Mouse (Mus musculus) macrophage (primary cell): ENCODE measurements around the gene Ap3m1. TPM values are rescaled to one million over a fixed set of nuclear protein-coding genes. Genes with fewer than 3 reads are reported as not detected.

ENCODE experiments used
- H3K27ac ChIP-seq: fragments of 350-480 bp; formaldehyde crosslinking; 2 replicates; pipeline ENCODE4 v1.9.0; 2021
- H3K36me3 ChIP-seq: fragments of 350-480 bp; formaldehyde crosslinking; 2 replicates; pipeline ENCODE4 v1.9.0; 2021; ENCODE audit errors: inconsistent target
- H3K4me3 ChIP-seq: fragments of 350-480 bp; formaldehyde crosslinking; 2 replicates; pipeline ENCODE4 v1.9.0; 2021; ENCODE audit errors: inconsistent target
- H3K79me2 ChIP-seq: fragments of 350-480 bp; formaldehyde crosslinking; 2 replicates; pipeline ENCODE4 v1.9.0; 2021; ENCODE audit errors: inconsistent target
- WGBS: methylation state at CpG from one replicate; pipeline ENCODE4 v1.1.7; 2026; ENCODE audit warnings: inconsistent platforms; ENCODE audit not compliant: missing documents; 5-methylcytosine and 5-hydroxymethylcytosine counted together
- polyA plus RNA-seq: library from polyadenylated mRNA; stranded (reverse); fragments of 250-400 nt; gene quantifications from 3 replicates; pipeline ENCODE4 v1.2.4, GENCODE M21; 2018; ENCODE audit warnings: inconsistent platforms

Ap3m1 gene
- polyA plus RNA-seq, 1 experiment from 2014 or later, result 68.5 TPM

- H3K4me3 ChIP-seq, result peak overlapping the region; percentile 98
- no peaks in the 10 kb centered on the region for H3K36me3 ChIP-seq
- 7% methylated on average over 8 of the region's 8 CpGs for WGBS
- H3K27ac ChIP-seq, result no peak overlapping the region
- H3K79me2 ChIP-seq, result peaks cover 37% of the 10 kb centered on the region
Measured at GRCm38 (mm10) chr14:21053151-21053550, 843 bp upstream of the Ap3m1 start.

GRCm38 (mm10) chr14:21052781-21053130 lies 448 bp upstream of the Ap3m1 start:
- under 1% methylated on average over 24 of the region's 25 CpGs for WGBS

GRCm38 (mm10) chr14:21051380-21052111 lies 762 bp downstream of the Ap3m1 start:
- H3K36me3 ChIP-seq, result no peaks in the 10 kb centered on the region
- WGBS, result 4% methylated on average over 28 of the region's 28 CpGs
- H3K79me2 ChIP-seq, result peaks cover 53% of the 10 kb centered on the region
- peak overlapping the region; percentile 91 for H3K27ac ChIP-seq
- H3K4me3 ChIP-seq, result peak overlapping the region; percentile 98

More at GRCm38 (mm10) chr14:21052781-21053130, 448 bp upstream of the Ap3m1 start:
- H3K36me3 ChIP-seq, result no peaks in the 10 kb centered on the region
- peaks cover 41% of the 10 kb centered on the region for H3K79me2 ChIP-seq
- peak overlapping the region; percentile 98 for H3K4me3 ChIP-seq
- no peak overlapping the region for H3K27ac ChIP-seq

GRCm38 (mm10) chr14:21050734-21051133 lies 1.6 kb downstream of the Ap3m1 start:
- Histone ChIP-seq H3K79me2 (peaks cover 61% of the 10 kb centered on the region), H3K27ac (no peak overlapping the region), H3K36me3 (0 out of 2 replicates have a peak, but pooled peaks cover 4% of the 10 kb centered on the region), H3K4me3 (peak overlapping the region; percentile 98; the same call in 1 of the 2 replicates)
- WGBS, result 79% methylated on average over 3 of the region's 3 CpGs

- peaks cover 80% of the 10 kb centered on the region for H3K79me2 ChIP-seq
- H3K4me3 ChIP-seq, result no peak overlapping the region
- H3K36me3 ChIP-seq, result peaks cover 13% of the 10 kb centered on the region; the same call in 1 of the 2 replicates
- no peak overlapping the region for H3K27ac ChIP-seq
Measured at GRCm38 (mm10) chr14:21048879-21049278, 3.4 kb downstream of the Ap3m1 start.

- WGBS, result 53% methylated on average over 2 of the region's 2 CpGs
- Histone ChIP-seq H3K79me2 (peaks cover 90% of the 10 kb centered on the region), H3K27ac (no peak overlapping the region), H3K36me3 (peaks cover 21% of the 10 kb centered on the region; the same call in 1 of the 2 replicates), H3K4me3 (no peak overlapping the region)
Measured at GRCm38 (mm10) chr14:21047840-21048239, 4.5 kb downstream of the Ap3m1 start.

- peaks cover 41% of the 10 kb centered on the region for H3K36me3 ChIP-seq
- 90% methylated on average over 4 of the region's 4 CpGs for WGBS
- no peak overlapping the region for H3K27ac ChIP-seq
- H3K4me3 ChIP-seq, result no peak overlapping the region
- peaks cover 36% of the 10 kb centered on the region for H3K79me2 ChIP-seq
Measured at GRCm38 (mm10) chr14:21039623-21040022, 12.7 kb downstream of the Ap3m1 start.

GRCm38 (mm10) chr14:21039077-21039476 lies 13.2 kb downstream of the Ap3m1 start:
- H3K27ac ChIP-seq, result no peak overlapping the region
- H3K36me3 ChIP-seq, result peaks cover 41% of the 10 kb centered on the region
- H3K79me2 ChIP-seq, result peaks cover 30% of the 10 kb centered on the region; the same call in 1 of the 2 replicates
- WGBS, result 94% methylated on average over 8 of the region's 12 CpGs
- H3K4me3 ChIP-seq, result no peak overlapping the region

GRCm38 (mm10) chr14:21034791-21035190 lies 17.5 kb downstream of the Ap3m1 start:
- Histone ChIP-seq H3K36me3 (peaks cover 24% of the 10 kb centered on the region), H3K79me2 (no peaks in the 10 kb centered on the region), H3K4me3 (no peak overlapping the region), H3K27ac (no peak overlapping the region)
- WGBS, result 84% methylated on average over 3 of the region's 3 CpGs

- H3K4me3 ChIP-seq, result no peak overlapping the region
- H3K36me3 ChIP-seq, result peaks cover 24% of the 10 kb centered on the region
- H3K79me2 ChIP-seq, result no peaks in the 10 kb centered on the region
- no peak overlapping the region for H3K27ac ChIP-seq
- 87% methylated on average over 4 of the region's 4 CpGs for WGBS
Measured at GRCm38 (mm10) chr14:21034271-21034670, 18.0 kb downstream of the Ap3m1 start.

GRCm38 (mm10) chr14:21031783-21032511 lies 20.4 kb downstream of the Ap3m1 start:
- H3K79me2 ChIP-seq, result no peaks in the 10 kb centered on the region
- 65% methylated on average over 6 of the region's 6 CpGs for WGBS
- H3K4me3 ChIP-seq, result no peak overlapping the region
- H3K36me3 ChIP-seq, result peaks cover 25% of the 10 kb centered on the region
- peak overlapping the region; percentile 46 for H3K27ac ChIP-seq

GRCm38 (mm10) chr14:21029025-21029659 lies 23.2 kb downstream of the Ap3m1 start:
- H3K36me3 ChIP-seq, result peaks cover 27% of the 10 kb centered on the region
- 86% methylated on average over 11 of the region's 11 CpGs for WGBS
- no peak overlapping the region for H3K4me3 ChIP-seq
- no peak overlapping the region for H3K27ac ChIP-seq
- H3K79me2 ChIP-seq, result no peaks in the 10 kb centered on the region

- Histone ChIP-seq H3K79me2 (no peaks in the 10 kb centered on the region), H3K4me3 (no peak overlapping the region), H3K36me3 (peaks cover 27% of the 10 kb centered on the region; the same call in 1 of the 2 replicates), H3K27ac (no peak overlapping the region)
Measured at GRCm38 (mm10) chr14:21027542-21027941, 24.8 kb downstream of the Ap3m1 start.

- WGBS, result 98% methylated on average over 8 of the region's 8 CpGs
- Histone ChIP-seq H3K27ac (no peak overlapping the region), H3K36me3 (peaks cover 22% of the 10 kb centered on the region; the same call in 1 of the 2 replicates), H3K4me3 (no peak overlapping the region), H3K79me2 (no peaks in the 10 kb centered on the region)
Measured at GRCm38 (mm10) chr14:21020435-21020834, 31.9 kb downstream of the Ap3m1 start.

GRCm38 (mm10) chr14:21018977-21019376 lies 33.3 kb downstream of the Ap3m1 start:
- H3K36me3 ChIP-seq, result peaks cover 8% of the 10 kb centered on the region; the same call in 1 of the 2 replicates
- WGBS, result 75% methylated on average over 3 of the region's 3 CpGs
- H3K27ac ChIP-seq, result no peak overlapping the region
- H3K4me3 ChIP-seq, result no peak overlapping the region
- no peaks in the 10 kb centered on the region for H3K79me2 ChIP-seq
